Mouse (Mus musculus) central nervous system, embryonic 18 days (tissue): ENCODE measurements around the gene Pdgfc. TPM values are rescaled to one million over a fixed set of nuclear protein-coding genes. Genes with fewer than 3 reads are reported as not detected.

Experiments used
- polyA plus RNA-seq: library from polyadenylated mRNA; depleted of rRNA; stranded (reverse); fragments of >200 nt; gene quantifications from 2 replicates; pipeline ENCODE4 v1.2.3, GENCODE M21; 2012; rRNA removed

Pdgfc gene
- 6.4 and 7.0 TPM in 2 replicates for polyA plus RNA-seq

DNA sequence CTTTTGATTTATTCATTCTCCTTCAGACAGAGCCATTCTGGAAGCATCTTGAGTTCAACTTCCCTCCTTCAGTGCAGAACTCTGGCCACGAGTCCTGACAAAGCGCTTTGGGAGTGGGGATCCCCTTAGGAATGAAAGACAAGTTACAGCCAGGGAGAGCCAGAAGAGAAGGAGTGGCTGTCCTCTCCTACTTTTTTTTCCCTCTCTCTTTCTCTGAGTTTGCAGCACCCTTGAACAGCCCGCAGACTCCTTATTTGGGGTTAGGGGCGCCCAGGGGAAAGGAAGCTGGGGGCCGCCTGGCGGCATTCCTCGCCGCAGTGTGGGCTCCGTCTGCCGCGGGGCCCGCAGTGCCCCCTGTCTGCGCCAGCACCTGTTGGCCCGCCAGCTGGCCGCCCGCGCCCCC lies at the start of gene Pdgfc:
Gene Pdgfc (plus strand): TSS at position 266 of the 403 bp plus-strand sequence.

Other genes with a start within 250 kb of the Pdgfc start
- gene Gria2, start 233.6 kb upstream of the Pdgfc start, polyA plus RNA-seq = 262 and 272 TPM in 2 replicates
- 42.8 and 43.4 TPM in 2 replicates for gene Glrb, start 122.8 kb upstream of the Pdgfc start, polyA plus RNA-seq